Mouse (Mus musculus) 3T3-L1 (cell line): Measurements from ENCODE around the gene Gm10477.
"Not testable (repeated sequence)": the region's sequence is repeated elsewhere in the genome, so short reads cannot be mapped to it uniquely, and the experiment has no call there.

Experiments
- DNase-seq: peaks from one replicate; pipeline ENCODE4 v3.0.0-alpha.2; 2015; ENCODE audit warnings: low read depth, low spot score

Gm10477 gene

DNA sequence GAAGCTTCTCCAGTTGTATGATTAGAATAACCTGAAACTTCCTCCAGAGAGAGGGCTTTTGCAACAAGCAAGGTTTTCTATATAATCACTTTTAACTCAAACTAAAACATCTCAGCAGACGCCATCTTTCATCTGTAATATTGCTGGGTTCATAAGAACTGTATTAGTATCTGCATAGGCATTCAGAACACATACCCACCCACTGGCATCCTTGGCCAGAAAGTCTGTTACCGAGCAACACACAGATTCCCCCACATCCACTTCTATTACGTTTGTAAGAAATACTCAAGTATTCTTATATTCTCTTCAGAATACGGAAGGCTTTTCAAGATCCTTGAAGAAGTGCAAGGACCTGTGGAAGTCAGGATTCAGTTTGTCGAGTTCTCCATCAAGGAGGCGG is at the start of gene Gm10477:
Gene Gm10477, plus strand, starts transcription at position 301 of the 400 bp plus-strand sequence.
- not testable (repeated sequence) for DNase-seq

- no peak for DNase-seq
Measured at GRCm38 (mm10) chrX:56477553-56477952, 47.0 kb upstream of the Gm10477 start.

GRCm38 (mm10) chrX:56481906-56482305 is 42.6 kb upstream of the Gm10477 start:
- no peak for DNase-seq

- DNase-seq, result peak; percentile 81
Measured at GRCm38 (mm10) chrX:56489758-56490157, 34.8 kb upstream of the Gm10477 start.

GRCm38 (mm10) chrX:56497241-56497640 is 27.3 kb upstream of the Gm10477 start:
- peak; percentile 55 for DNase-seq

DNA sequence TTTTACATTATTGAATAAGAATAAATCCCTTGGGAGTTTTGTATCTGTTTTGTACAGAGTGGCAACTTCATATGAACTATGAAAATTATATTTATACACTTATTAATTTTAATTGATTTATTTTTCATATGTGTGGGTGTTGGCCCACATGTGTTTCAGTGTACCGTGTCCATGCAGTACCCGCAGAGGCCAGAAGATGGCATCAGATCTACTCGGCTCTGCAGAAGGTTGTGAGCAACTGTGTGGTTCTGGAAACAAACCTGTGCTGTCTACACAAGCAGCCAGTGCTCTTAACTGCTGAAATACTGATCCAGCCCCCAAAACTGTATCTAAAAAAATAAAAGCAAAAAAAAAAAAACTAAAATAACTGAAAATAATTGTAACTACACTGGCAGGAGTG is 6.7 kb downstream of the Gm10477 start:
- DNase-seq, result peak; percentile 71

- peak; percentile 44 for DNase-seq
Measured at GRCm38 (mm10) chrX:56537162-56537561, 12.6 kb downstream of the Gm10477 start.

DNA sequence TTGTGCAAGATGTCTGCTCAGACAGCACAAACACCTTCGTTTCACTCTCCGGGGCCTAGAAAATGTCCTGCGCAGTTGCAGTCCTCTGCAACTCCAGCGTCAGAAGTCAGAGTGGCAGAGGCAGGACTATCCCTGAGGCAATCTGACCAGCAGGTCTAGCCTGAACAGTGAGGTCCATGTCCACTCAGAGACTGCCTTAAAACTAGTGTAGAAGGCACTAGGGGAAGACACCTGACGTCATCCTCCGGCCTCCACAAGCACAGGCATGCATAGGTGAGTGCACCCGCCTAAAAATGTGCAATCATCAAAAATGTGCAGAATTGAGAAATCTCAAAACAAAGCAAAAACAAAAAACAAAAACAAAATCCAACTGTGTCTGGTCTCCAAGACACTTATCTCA is 25.0 kb downstream of the Gm10477 start, which contains the start of gene Gm648:
Gene Gm648, minus strand, starts transcription at position 101 of the 400 bp plus-strand sequence.
- no peak for DNase-seq

- no peak for DNase-seq
Measured at GRCm38 (mm10) chrX:56553584-56553983, 29.0 kb downstream of the Gm10477 start.

- DNase-seq, result peak; percentile 33
Measured at GRCm38 (mm10) chrX:56572465-56572864, 47.9 kb downstream of the Gm10477 start.
